Mouse (Mus musculus): ENCODE results near the gene Patl2.
"Not testable (repeated sequence)": the region's sequence is repeated elsewhere in the genome, so short reads cannot be mapped to it uniquely, and the experiment has no call there.

Patl2 gene

DNA sequence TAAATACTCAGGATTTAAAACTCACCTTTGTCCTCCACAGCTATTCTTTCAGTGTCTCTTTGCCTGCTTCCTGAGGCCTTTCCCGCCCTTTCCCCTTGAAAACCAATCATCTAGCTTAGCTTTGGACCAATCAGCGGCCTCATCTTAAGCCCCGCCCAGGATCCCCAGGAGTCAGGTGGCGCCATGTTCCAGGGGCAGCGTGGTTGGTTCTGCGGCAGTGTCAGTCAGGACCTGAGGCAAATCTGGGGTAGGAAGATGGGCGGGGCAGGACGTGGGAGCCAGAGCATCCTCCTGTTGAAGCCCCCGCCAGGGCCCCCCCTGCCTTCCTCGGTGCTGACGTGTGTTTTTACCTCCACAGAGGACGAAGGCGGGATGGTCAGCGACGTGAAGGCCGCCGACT, at the start of gene Patl2, which contains the start of gene Terb2:
Patl2 (minus strand) TSS at position 84 of the 400 bp plus-strand sequence.
Terb2 (plus strand) TSS at position 167 of the 400 bp plus-strand sequence.
- in situ Hi-C loops (cut with MboI; ENCODE audit: low sequenced_read_pairs), result no loop called here

DNA sequence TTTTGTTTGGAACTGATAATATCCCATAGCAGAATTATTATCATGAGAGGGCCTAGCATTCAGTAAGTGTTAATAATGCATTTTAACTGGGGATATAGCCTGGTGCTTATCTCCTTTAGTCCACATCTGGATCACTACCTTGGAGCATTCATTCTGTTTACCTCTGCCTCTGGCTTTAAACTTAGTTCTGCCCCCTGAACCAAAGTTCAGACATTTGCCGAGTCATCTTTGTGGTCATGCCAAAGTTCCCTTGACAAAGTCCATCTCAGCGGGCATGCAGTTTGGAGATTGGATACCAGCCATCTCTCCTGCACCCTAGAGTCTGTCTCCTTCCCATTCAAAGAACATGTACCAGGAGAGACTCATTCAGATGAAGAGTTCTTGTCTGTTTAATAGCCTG, 49.4 kb upstream of the Patl2 start:
- in situ Hi-C loops (cut with MboI; ENCODE audit: low sequenced_read_pairs), result no loop called here

GRCm38 (mm10) chr2:122234611-122235288, 48.8 kb upstream of the Patl2 start, which contains the start of gene Sord:
Gene Sord, plus strand, starts transcription at chr2:122234749.
- in situ Hi-C loops (cut with MboI; ENCODE audit: low sequenced_read_pairs), result no loop called here

GRCm38 (mm10) chr2:122233759-122234557, 48.0 kb upstream of the Patl2 start:
- in situ Hi-C loops (cut with MboI; ENCODE audit: low sequenced_read_pairs), result no loop called here

- in situ Hi-C loops (cut with MboI; ENCODE audit: low sequenced_read_pairs), result no loop called here
Observed at GRCm38 (mm10) chr2:122233341-122233740, 47.4 kb upstream of the Patl2 start.

GRCm38 (mm10) chr2:122231616-122232015, 45.6 kb upstream of the Patl2 start:
- in situ Hi-C loops (cut with MboI; ENCODE audit: low sequenced_read_pairs), result no loop called here

- in situ Hi-C loops (cut with MboI; ENCODE audit: low sequenced_read_pairs), result no loop called here
Observed at GRCm38 (mm10) chr2:122230395-122230794, 44.4 kb upstream of the Patl2 start.

- in situ Hi-C loops (cut with MboI; ENCODE audit: low sequenced_read_pairs), result no loop called here
Observed at GRCm38 (mm10) chr2:122223654-122224053, 37.7 kb upstream of the Patl2 start.

- in situ Hi-C loops (cut with MboI; ENCODE audit: low sequenced_read_pairs), result no loop called here
Observed at GRCm38 (mm10) chr2:122222272-122222671, 36.3 kb upstream of the Patl2 start.

DNA sequence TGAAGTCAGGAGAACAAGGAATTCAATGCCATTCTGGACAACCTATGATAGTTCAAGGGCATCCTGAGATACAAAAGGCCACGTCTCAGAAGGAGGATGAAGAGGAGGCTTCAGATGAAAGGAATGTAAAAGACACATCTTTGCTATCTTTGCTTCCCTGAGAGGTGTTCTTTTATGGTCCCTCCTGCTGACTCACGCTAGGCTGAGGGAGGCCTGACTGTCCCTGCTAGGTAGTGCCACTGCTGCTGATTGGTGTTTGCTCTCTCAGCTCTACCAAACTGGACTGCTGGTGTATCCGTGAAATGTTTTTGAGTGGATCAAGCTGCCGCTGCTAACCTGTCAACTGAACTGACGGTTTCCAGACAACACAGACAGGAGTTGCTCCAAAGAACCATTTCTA, 35.8 kb upstream of the Patl2 start:
- in situ Hi-C loops (cut with MboI; ENCODE audit: low sequenced_read_pairs), result no loop called here

GRCm38 (mm10) chr2:122221378-122221777, 35.4 kb upstream of the Patl2 start:
- in situ Hi-C loops (cut with MboI; ENCODE audit: low sequenced_read_pairs), result no loop called here

DNA sequence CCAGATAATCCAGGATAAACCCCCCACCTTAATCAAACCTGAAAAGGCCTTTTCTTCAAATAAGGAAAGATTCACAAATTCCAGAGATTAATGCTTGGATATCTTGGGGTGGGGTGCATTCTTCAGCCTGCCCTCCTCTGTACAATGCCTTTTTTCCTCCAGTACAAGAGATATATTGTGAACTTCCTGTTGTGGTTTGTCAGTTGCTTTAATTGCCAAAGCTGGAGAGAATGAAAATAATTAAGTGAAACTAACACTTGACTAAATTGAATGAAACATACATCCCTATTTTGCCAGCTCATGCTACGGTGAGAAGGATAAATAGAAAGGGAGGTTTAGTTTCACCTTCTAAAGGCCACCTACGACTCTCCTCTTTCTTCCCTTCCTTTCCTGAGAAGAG, 32.2 kb upstream of the Patl2 start:
- in situ Hi-C loops (cut with MboI; ENCODE audit: low sequenced_read_pairs), result no loop called here

DNA sequence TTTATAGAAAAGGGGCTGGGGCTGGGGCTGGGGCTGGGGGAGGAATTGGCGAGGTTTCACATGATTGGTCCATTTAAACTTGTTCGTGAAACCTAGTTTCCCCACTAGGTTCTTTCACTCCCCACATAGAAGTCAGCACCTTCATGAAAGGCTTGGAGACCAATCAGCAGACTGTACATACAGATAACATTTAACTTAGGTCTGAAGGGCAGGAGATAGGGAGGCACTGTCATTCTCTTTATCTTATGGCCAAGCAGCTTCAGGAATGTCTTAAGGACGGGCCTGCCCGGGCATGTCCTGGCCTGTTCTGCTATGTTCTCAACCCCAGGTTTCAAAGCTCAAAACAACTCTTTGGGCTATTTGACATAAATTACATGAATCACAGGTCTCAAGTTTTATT, 31.1 kb upstream of the Patl2 start:
- in situ Hi-C loops (cut with MboI; ENCODE audit: low sequenced_read_pairs), result not testable (repeated sequence)

DNA sequence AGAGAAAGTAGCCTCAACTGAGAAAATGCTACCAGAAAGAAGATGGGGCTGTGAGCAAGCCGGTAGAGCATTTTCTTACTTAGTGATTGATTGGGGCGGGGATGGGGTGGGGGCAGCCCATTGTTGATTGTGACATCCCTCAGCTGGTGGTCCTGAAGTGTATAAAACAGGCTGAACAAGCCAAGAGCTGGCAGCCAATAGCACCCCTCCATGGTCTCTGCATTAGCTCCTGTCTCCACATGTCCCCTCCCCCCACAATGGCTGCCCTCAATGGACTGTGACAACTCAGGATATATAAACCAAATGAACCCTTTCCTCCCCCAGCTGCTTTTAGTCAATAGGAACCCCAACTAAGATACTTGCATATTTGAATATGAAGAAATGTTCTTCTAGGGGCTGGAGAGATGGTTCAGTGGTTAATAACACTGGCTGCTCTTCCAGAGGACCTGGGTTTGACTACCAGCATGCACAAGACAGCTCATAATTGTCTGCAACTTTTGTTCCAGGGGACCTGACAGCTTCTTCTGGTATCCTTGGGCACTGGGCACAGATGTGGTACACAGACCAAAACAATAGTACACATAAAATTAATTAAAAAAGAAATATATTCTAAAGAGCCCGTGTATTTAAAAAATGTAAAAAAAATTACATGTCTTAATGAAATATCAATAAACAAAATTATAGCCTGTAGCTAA, 24.7 kb upstream of the Patl2 start:
- in situ Hi-C loops (cut with MboI; ENCODE audit: low sequenced_read_pairs), result no loop called here

GRCm38 (mm10) chr2:122206440-122207107, 20.6 kb upstream of the Patl2 start:
- in situ Hi-C loops (cut with MboI; ENCODE audit: low sequenced_read_pairs), result no loop called here

DNA sequence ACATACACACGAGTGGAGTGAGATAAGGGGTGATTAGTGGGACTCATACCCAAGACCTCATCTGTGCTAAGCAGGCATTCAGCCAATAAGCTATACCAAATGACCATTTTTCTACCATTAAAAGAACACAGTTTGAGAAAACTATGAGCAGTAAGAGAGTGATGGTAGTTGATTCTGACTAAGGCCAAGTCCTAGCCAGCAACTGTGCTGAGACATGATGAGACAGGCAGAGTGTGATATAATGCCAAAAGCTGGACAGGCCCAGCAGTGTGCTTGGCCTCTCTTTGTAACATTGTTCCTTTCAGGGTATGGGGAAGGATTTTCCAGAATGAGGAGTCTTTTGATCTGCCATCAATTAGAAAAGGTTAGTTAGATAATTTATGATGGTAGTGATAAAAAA, 15.5 kb upstream of the Patl2 start:
- in situ Hi-C loops (cut with MboI; ENCODE audit: low sequenced_read_pairs), result no loop called here

DNA sequence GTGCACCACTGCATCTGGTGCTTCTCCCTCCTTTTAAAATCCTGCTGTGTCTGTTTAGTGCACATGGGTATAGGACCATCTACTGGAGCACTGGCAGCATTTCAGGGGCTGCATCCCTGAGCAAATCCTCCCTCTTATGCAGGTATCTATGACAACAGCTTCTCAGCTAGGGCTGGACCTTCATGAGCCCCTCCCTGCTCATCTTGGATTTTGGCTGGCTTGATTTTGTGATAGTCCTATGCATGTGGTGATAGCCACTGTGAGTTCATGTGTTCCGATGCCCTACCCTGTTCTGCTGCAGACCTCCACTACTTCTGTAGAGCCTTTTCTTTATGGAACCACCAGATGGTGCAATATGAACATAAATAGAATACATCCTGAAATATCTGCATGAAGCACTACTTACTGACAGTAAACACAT, 8.5 kb upstream of the Patl2 start:
- in situ Hi-C loops (cut with MboI; ENCODE audit: low sequenced_read_pairs), result no loop called here

GRCm38 (mm10) chr2:122191849-122192248, 5.9 kb upstream of the Patl2 start:
- in situ Hi-C loops (cut with MboI; ENCODE audit: low sequenced_read_pairs), result no loop called here

DNA sequence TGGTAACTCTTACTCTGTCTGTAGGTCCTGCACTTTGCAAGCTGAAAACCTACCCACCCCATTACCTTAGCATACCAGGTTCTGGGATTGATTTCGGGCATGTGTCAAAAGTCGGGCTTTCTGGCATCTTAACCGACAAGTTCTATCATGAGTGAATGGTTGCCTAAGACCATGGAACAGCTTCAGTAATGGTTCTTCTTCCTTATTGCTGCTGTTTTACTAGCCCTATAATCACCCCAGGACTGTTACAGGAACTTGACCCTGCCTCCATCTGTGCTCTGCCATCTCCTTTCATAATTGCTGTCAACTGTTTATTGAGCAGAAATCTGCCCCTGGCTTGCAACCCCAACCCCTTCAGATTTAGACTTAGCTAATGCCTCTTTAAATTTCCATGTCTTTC, 762 bp upstream of the Patl2 start:
- in situ Hi-C loops (cut with MboI; ENCODE audit: low sequenced_read_pairs), result no loop called here

- in situ Hi-C loops (cut with MboI; ENCODE audit: low sequenced_read_pairs), result no loop called here
Observed at GRCm38 (mm10) chr2:122185086-122185485, 903 bp downstream of the Patl2 start.

Measured in CH12F3 (cell line).